Mouse (Mus musculus) MEL (cell line): ENCODE measurements around the gene Il24.

Experiments
- BHLHE40 ChIP-seq: IDR thresholded peaks from 2 replicates; pipeline ENCODE4 v1.6.1; 2012; ENCODE audit warnings: low read depth, mild to moderate bottlenecking, inconsistent platforms, low read length, improper control_type of control experiment, borderline replicate concordance
- CTCF ChIP-seq, 3 experiments: IDR thresholded peaks in 2 of 3; conservative IDR thresholded peaks in 1 of 3; 2 replicates each; pipeline ENCODE4 v1.5.1; 2011 to 2012; ENCODE audit warnings: low read length in 3 of 3, low read depth in 2 of 3, mild to moderate bottlenecking in 2 of 3, improper control_type of control experiment in 1 of 3, inconsistent platforms in 1 of 3, mixed read lengths in 1 of 3, moderate library complexity in 1 of 3; ENCODE audit not compliant: control insufficient read depth in 1 of 3, insufficient read depth in 1 of 3, poor library complexity in 1 of 3, severe bottlenecking in 1 of 3
- E2F4 ChIP-seq: IDR thresholded peaks from 2 replicates; pipeline ENCODE4 v1.6.1; 2011; ENCODE audit warnings: low read depth, low read length, improper control_type of control experiment, borderline replicate concordance
- NRF1 ChIP-seq: IDR thresholded peaks from 2 replicates; pipeline ENCODE4 v1.6.1; 2014; ENCODE audit warnings: low read depth, mild to moderate bottlenecking, inconsistent platforms, low read length, improper control_type of control experiment, moderate library complexity; ENCODE audit not compliant: poor library complexity, insufficient read depth, severe bottlenecking
- SMC3 ChIP-seq: IDR thresholded peaks from 2 replicates; pipeline ENCODE4 v1.6.1; 2011; ENCODE audit warnings: low read depth, low read length, improper control_type of control experiment
- USF1 ChIP-seq: IDR thresholded peaks from 2 replicates; pipeline ENCODE4 v1.6.1; 2014; ENCODE audit warnings: low read depth, mild to moderate bottlenecking, inconsistent platforms, low read length, improper control_type of control experiment, moderate library complexity

DNA sequence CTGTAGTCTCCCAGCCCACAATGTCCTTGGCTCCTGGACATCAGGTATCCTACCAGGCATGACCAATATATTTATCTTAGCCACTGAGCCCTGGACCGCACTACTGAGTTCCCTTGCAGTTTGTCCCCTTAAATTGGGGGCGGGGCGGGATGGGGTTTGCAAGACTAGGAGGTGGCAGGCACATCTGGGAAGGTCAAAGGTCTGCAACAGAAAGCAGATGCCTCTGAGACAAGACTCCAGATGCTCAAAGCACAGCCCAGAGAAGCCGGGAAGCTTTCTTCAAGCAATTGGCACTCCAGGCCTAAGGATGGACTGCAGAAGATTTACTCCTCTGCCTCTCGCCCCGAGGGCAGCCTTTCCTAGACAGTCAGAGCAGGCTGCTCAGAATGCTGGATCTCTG lies 49.1 kb upstream of the Il24 start:
- TF ChIP-seq CTCF (IDR thresholded peaks at IDR 0.05 in 2 of 3, conservative IDR thresholded peaks at IDR 0.05 in 1 of 3; ENCODE audit: control insufficient read depth in 1 of 3, insufficient read depth in 1 of 3, low read depth in 2 of 3, low read length in 3 of 3, poor library complexity in 1 of 3, severe bottlenecking in 1 of 3) (no peak), E2F4 (no peak), BHLHE40 (no peak), NRF1 (no peak), USF1 (no peak), SMC3 (no peak)
